Mouse (Mus musculus): ENCODE results near the gene Ubl4b.

GRCm38 (mm10) chr3:107594662-107595263 is 39.9 kb upstream of the Ubl4b start, which contains the start of gene Alx3:
- TF ChIP-seq CTCF (IDR thresholded peaks at IDR 0.05; ENCODE audit: low read depth, low read length) (no peak), GATA1 (IDR thresholded peaks at IDR 0.05; ENCODE audit: borderline replicate concordance, low read length) (no peak), TAL1 (conservative IDR thresholded peaks at IDR 0.05; ENCODE audit: low read depth, low read length) (no peak), POLR2AphosphoS5 (IDR thresholded peaks at IDR 0.05; ENCODE audit: insufficient replicate concordance, low read depth, low read length) (no peak)
